Mouse (Mus musculus) C2C12 (cell line): ENCODE measurements around the gene Zfp827.

ENCODE experiments used
- CEBPB ChIP-seq: IDR thresholded peaks from one replicate; pipeline ENCODE4 v1.6.1; 2011; ENCODE audit warnings: low read depth, mild to moderate bottlenecking, control low read depth, moderate library complexity
- CTCF ChIP-seq: IDR thresholded peaks from one replicate; pipeline ENCODE4 v1.5.1; 2011; ENCODE audit not compliant: control insufficient read depth, insufficient read depth, insufficient read length
- FOSL1 ChIP-seq: IDR thresholded peaks from one replicate; pipeline ENCODE4 v1.8.0; 2011; ENCODE audit warnings: mild to moderate bottlenecking, low read length; ENCODE audit not compliant: poor library complexity, insufficient read depth, severe bottlenecking
- MAX ChIP-seq: IDR thresholded peaks from one replicate; pipeline ENCODE4 v1.6.1; 2011; ENCODE audit warnings: mild to moderate bottlenecking, control low read depth
- MYOD1 ChIP-seq: IDR thresholded peaks from one replicate; pipeline ENCODE4 v1.6.1; 2011; ENCODE audit warnings: low read depth; ENCODE audit not compliant: control insufficient read depth, insufficient read length
- MYOG ChIP-seq: IDR thresholded peaks from one replicate; pipeline ENCODE4 v1.6.1; 2011; ENCODE audit not compliant: control insufficient read depth, insufficient read length; ENCODE audit errors: extremely low read depth
- USF1 ChIP-seq: IDR thresholded peaks from one replicate; pipeline ENCODE4 v1.6.1; 2011; ENCODE audit warnings: low read depth, mild to moderate bottlenecking, control low read depth, moderate library complexity

DNA sequence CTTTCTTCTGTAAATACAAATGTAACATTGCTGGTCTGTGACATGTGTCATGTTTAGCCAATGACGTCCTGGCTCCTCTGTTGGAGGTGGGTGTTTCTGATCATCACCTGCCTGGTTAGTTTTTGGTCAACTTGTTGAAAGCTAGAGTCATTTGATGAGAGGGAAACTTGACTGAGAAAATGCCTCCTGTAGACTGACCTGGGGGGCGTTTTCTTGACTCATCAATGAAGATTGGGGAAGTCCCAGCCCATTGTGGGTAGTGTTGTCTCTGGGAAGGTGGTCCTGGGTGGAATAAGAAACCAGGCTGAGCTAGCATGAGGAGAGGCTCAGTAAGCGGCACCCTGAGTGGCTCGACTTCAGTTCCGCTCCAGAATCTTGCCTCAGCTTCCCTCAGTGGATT, 16.4 kb downstream of the Zfp827 start:
- TF ChIP-seq CTCF, result no peak
- TF ChIP-seq MYOG, result no peak
- no peak for TF ChIP-seq MYOD1
- no peak for TF ChIP-seq USF1
- no peak for TF ChIP-seq MAX
- no peak for TF ChIP-seq FOSL1
- no peak for TF ChIP-seq CEBPB
